Mouse (Mus musculus) colon, adult 2 months (tissue): ENCODE results near the gene Ssr4. TPM values are rescaled to one million over a fixed set of nuclear protein-coding genes. Genes with fewer than 3 reads are reported as not detected.

Experiments used
- polyA plus RNA-seq: library from polyadenylated mRNA; depleted of rRNA; stranded (reverse); fragments of >200 nt; gene quantifications from 2 replicates; pipeline ENCODE4 v1.2.3, GENCODE M21; 2012; rRNA removed

Ssr4 gene
- polyA plus RNA-seq, result 280 and 324 TPM in 2 replicates

GRCm38 (mm10) chrX:73786364-73787224 lies at the start of gene Ssr4, which contains the start of gene Idh3g:
Ssr4 (plus strand) TSS chrX:73787028.
Idh3g (minus strand) TSS chrX:73786897.

GRCm38 (mm10) chrX:73756334-73757140 lies 30.3 kb upstream of the Ssr4 start, which contains the start of gene Plxnb3:
Plxnb3 (plus strand) TSS chrX:73757090.

GRCm38 (mm10) chrX:73774168-73774760 lies 12.6 kb upstream of the Ssr4 start, which contains the start of gene Srpk3:
Srpk3 (plus strand) TSS chrX:73774405.

GRCm38 (mm10) chrX:73824185-73825151 lies 37.6 kb downstream of the Ssr4 start, which contains the start of gene Pdzd4:
Pdzd4 (minus strand) TSS chrX:73824969.

Other genes with a start within 250 kb of the Ssr4 start
- gene Dusp9, start 147.6 kb upstream of the Ssr4 start, polyA plus RNA-seq, result 0.45 and 0.60 TPM in 2 replicates
- 11.9 and 12.3 TPM in 2 replicates for gene Pnck, start 126.9 kb upstream of the Ssr4 start, polyA plus RNA-seq
- gene Slc6a8, start 113.9 kb upstream of the Ssr4 start, polyA plus RNA-seq, result 338 and 507 TPM in 2 replicates
- gene Bcap31, start 70.9 kb upstream of the Ssr4 start, polyA plus RNA-seq, result 30.8 and 33.1 TPM in 2 replicates
- 34.5 and 35.6 TPM in 2 replicates for gene Abcd1, start 70.4 kb upstream of the Ssr4 start, polyA plus RNA-seq
- 1.2 TPM in 2 replicates for gene Plxnb3, start 29.9 kb upstream of the Ssr4 start, polyA plus RNA-seq
- 8.0 and 8.7 TPM in 2 replicates for gene Srpk3, start 12.6 kb upstream of the Ssr4 start, polyA plus RNA-seq
- 200 and 216 TPM in 2 replicates for gene Idh3g, start 131 bp upstream of the Ssr4 start, polyA plus RNA-seq
- gene Pdzd4, start 37.9 kb downstream of the Ssr4 start, polyA plus RNA-seq, result 2.6 and 2.7 TPM in 2 replicates
- 0.15 and 0.19 TPM in 2 replicates for gene Avpr2, start 105.1 kb downstream of the Ssr4 start, polyA plus RNA-seq
- gene L1cam, start 109.1 kb downstream of the Ssr4 start, polyA plus RNA-seq, result 36.2 and 46.4 TPM in 2 replicates
- gene Arhgap4, start 134.8 kb downstream of the Ssr4 start, polyA plus RNA-seq, result 15.2 and 16.6 TPM in 2 replicates
- 49.4 and 57.1 TPM in 2 replicates for gene Naa10, start 134.9 kb downstream of the Ssr4 start, polyA plus RNA-seq
- 5.4 TPM in 2 replicates for gene Renbp, start 143.8 kb downstream of the Ssr4 start, polyA plus RNA-seq
- 59.4 and 73.4 TPM in 2 replicates for gene Hcfc1, start 179.3 kb downstream of the Ssr4 start, polyA plus RNA-seq
- gene Irak1, start 236.9 kb downstream of the Ssr4 start, polyA plus RNA-seq, result 168 and 173 TPM in 2 replicates